Mouse (Mus musculus) hindbrain, embryonic 12.5 days (tissue): Measurements from ENCODE around the gene Topaz1. TPM values are rescaled to one million over a fixed set of nuclear protein-coding genes. Genes with fewer than 3 reads are reported as not detected.

Experiments used
- ATAC-seq: fragments of 200-750 bp; cut with Nextera tagmentation; 2 replicates; pipeline ENCODE4 v1.8.0; 2017; ENCODE audit warnings: moderate TSS enrichment; ENCODE audit not compliant: low FRiP score
- H3K27ac ChIP-seq: fragments of 300-500 bp; sonication (generic); 2 replicates; pipeline ENCODE4 v1.5.1; 2016; ENCODE audit warnings: mild to moderate bottlenecking
- H3K27me3 ChIP-seq: fragments of 300-500 bp; sonication (generic); 2 replicates; pipeline ENCODE4 v1.6.1; 2016; ENCODE audit warnings: mild to moderate bottlenecking
- H3K36me3 ChIP-seq: fragments of 300-500 bp; sonication (generic); 2 replicates; pipeline ENCODE4 v1.6.1; 2016; ENCODE audit warnings: mild to moderate bottlenecking
- H3K4me1 ChIP-seq: fragments of 300-500 bp; sonication (generic); 2 replicates; pipeline ENCODE4 v1.6.1; 2016
- H3K4me2 ChIP-seq: fragments of 300-500 bp; sonication (generic); replicated peaks from 2 replicates; pipeline ENCODE4 v1.6.1; 2016; ENCODE audit warnings: mild to moderate bottlenecking
- H3K4me3 ChIP-seq: fragments of 300-500 bp; sonication (generic); 2 replicates; pipeline ENCODE4 v1.5.1; 2016; ENCODE audit warnings: mild to moderate bottlenecking
- H3K9ac ChIP-seq: fragments of 300-500 bp; sonication (generic); 2 replicates; pipeline ENCODE4 v1.6.1; 2016; ENCODE audit warnings: mild to moderate bottlenecking, moderate library complexity
- H3K9me3 ChIP-seq: fragments of 300-500 bp; sonication (generic); replicated peaks from 2 replicates; pipeline ENCODE4 v1.6.1; 2016; ENCODE audit warnings: mild to moderate bottlenecking
- WGBS: fragments of 180-500 bp; shearing (Covaris S2); methylation state at CpG from one replicate; pipeline ENCODE4 v1.1.7; 2016; 5-methylcytosine and 5-hydroxymethylcytosine counted together
- polyA plus RNA-seq: library from polyadenylated mRNA; unstranded; fragments of >200 nt; fragmentation: Nextera tagmentation; extraction: Ambion mirVana; gene quantifications from 2 replicates; pipeline ENCODE4 v1.2.1, GENCODE M21; 2016

Gene Topaz1
- polyA plus RNA-seq, result not detected in 2 replicates

GRCm38 (mm10) chr9:122747060-122747459, at the start of gene Topaz1:
Gene Topaz1 (plus strand): TSS chr9:122747346.
- Histone ChIP-seq H3K9ac (no peak within 1 kb of the TSS), H3K27ac (no peak within 1 kb of the TSS), H3K4me1 (no peaks in the 10 kb centered on the region), H3K4me2 (no peak within 1 kb of the TSS), H3K27me3 (peaks cover 6% of the 10 kb centered on the region), H3K4me3 (no peak within 1 kb of the TSS), H3K9me3 (no peaks in the 10 kb centered on the region), H3K36me3 (no peaks in the 10 kb centered on the region)
- no peak for ATAC-seq
- 77% methylated on average over 28 of the region's 28 CpGs for WGBS

GRCm38 (mm10) chr9:122701817-122702216, 45.3 kb upstream of the Topaz1 start:
- Histone ChIP-seq H3K4me2 (no peak overlapping the region), H3K27ac (no peak overlapping the region), H3K4me1 (no peaks in the 10 kb centered on the region), H3K9ac (no peak overlapping the region), H3K4me3 (no peak overlapping the region), H3K27me3 (no peaks in the 10 kb centered on the region), H3K36me3 (no peaks in the 10 kb centered on the region), H3K9me3 (no peaks in the 10 kb centered on the region)
- 3% methylated on average over 3 of the region's 3 CpGs for WGBS
- no peak for ATAC-seq

GRCm38 (mm10) chr9:122713836-122714235, 33.3 kb upstream of the Topaz1 start:
- H3K27ac ChIP-seq, result no peak overlapping the region
- H3K9me3 ChIP-seq, result no peaks in the 10 kb centered on the region
- H3K27me3 ChIP-seq, result peaks cover 5% of the 10 kb centered on the region; the same call in 1 of the 2 replicates
- no peak overlapping the region for H3K4me3 ChIP-seq
- H3K4me1 ChIP-seq, result 0 out of 2 replicates have a peak, but pooled peaks cover 6% of the 10 kb centered on the region
- H3K9ac ChIP-seq, result no peak overlapping the region
- H3K4me2 ChIP-seq, result no peak overlapping the region
- ATAC-seq, result no peak
- 66% methylated on average over 2 of the region's 2 CpGs for WGBS
- no peaks in the 10 kb centered on the region for H3K36me3 ChIP-seq

- Histone ChIP-seq H3K9me3 (no peaks in the 10 kb centered on the region), H3K4me1 (0 out of 2 replicates have a peak, but pooled peaks cover 6% of the 10 kb centered on the region), H3K27ac (no peak overlapping the region), H3K27me3 (peaks cover 10% of the 10 kb centered on the region; the same call in 1 of the 2 replicates), H3K4me2 (no peak overlapping the region), H3K4me3 (no peak overlapping the region), H3K36me3 (no peaks in the 10 kb centered on the region), H3K9ac (no peak overlapping the region)
- ATAC-seq, result no peak
- WGBS, result 88% methylated on average over 2 of the region's 2 CpGs
Measured at GRCm38 (mm10) chr9:122715046-122715445, 32.1 kb upstream of the Topaz1 start.

- Histone ChIP-seq H3K9ac (no peak overlapping the region), H3K27ac (no peak overlapping the region), H3K27me3 (peaks cover 10% of the 10 kb centered on the region; the same call in 1 of the 2 replicates), H3K36me3 (no peaks in the 10 kb centered on the region), H3K4me2 (no peak overlapping the region), H3K4me3 (no peak overlapping the region), H3K9me3 (no peaks in the 10 kb centered on the region), H3K4me1 (no peaks in the 10 kb centered on the region)
- no peak for ATAC-seq
- WGBS, result 40% methylated on average over 7 of the region's 7 CpGs
Measured at GRCm38 (mm10) chr9:122716131-122716921, 30.8 kb upstream of the Topaz1 start.

GRCm38 (mm10) chr9:122722296-122722695, 24.9 kb upstream of the Topaz1 start:
- Histone ChIP-seq H3K4me3 (no peak overlapping the region), H3K9me3 (no peaks in the 10 kb centered on the region), H3K27ac (no peak overlapping the region), H3K4me1 (peaks cover 5% of the 10 kb centered on the region; the same call in 1 of the 2 replicates), H3K9ac (no peak overlapping the region), H3K4me2 (no peak overlapping the region), H3K36me3 (no peaks in the 10 kb centered on the region), H3K27me3 (peaks cover 34% of the 10 kb centered on the region)
- no peak for ATAC-seq
- 16% methylated on average over 4 of the region's 4 CpGs for WGBS

GRCm38 (mm10) chr9:122725046-122725765, 21.9 kb upstream of the Topaz1 start:
- no peaks in the 10 kb centered on the region for H3K9me3 ChIP-seq
- H3K36me3 ChIP-seq, result no peaks in the 10 kb centered on the region
- no peak overlapping the region for H3K27ac ChIP-seq
- peaks cover 5% of the 10 kb centered on the region; the same call in 1 of the 2 replicates for H3K4me1 ChIP-seq
- no peak overlapping the region for H3K4me3 ChIP-seq
- no peak overlapping the region for H3K9ac ChIP-seq
- H3K4me2 ChIP-seq, result peak overlapping the region; percentile 24; the same call in 1 of the 2 replicates
- no peak for ATAC-seq
- H3K27me3 ChIP-seq, result peaks cover 30% of the 10 kb centered on the region
- 30% methylated on average over 22 of the region's 22 CpGs for WGBS

- Histone ChIP-seq H3K27ac (no peak overlapping the region), H3K4me3 (no peak overlapping the region), H3K9me3 (no peaks in the 10 kb centered on the region), H3K27me3 (peaks cover 32% of the 10 kb centered on the region), H3K36me3 (no peaks in the 10 kb centered on the region), H3K4me2 (no peak overlapping the region), H3K4me1 (peaks cover 2% of the 10 kb centered on the region; the same call in 1 of the 2 replicates), H3K9ac (no peak overlapping the region)
- ATAC-seq, result peak; percentile 60; the same call in 1 of the 2 replicates
- 21% methylated on average over 10 of the region's 10 CpGs for WGBS
Measured at GRCm38 (mm10) chr9:122729500-122729899, 17.6 kb upstream of the Topaz1 start.

GRCm38 (mm10) chr9:122732126-122732810, 14.9 kb upstream of the Topaz1 start:
- Histone ChIP-seq H3K9me3 (no peaks in the 10 kb centered on the region), H3K27ac (no peak overlapping the region), H3K4me1 (no peaks in the 10 kb centered on the region), H3K27me3 (peaks cover 19% of the 10 kb centered on the region), H3K4me3 (no peak overlapping the region), H3K9ac (no peak overlapping the region), H3K36me3 (no peaks in the 10 kb centered on the region), H3K4me2 (no peak overlapping the region)
- no peak for ATAC-seq
- WGBS, result 74% methylated on average over 8 of the region's 8 CpGs

- Histone ChIP-seq H3K4me2 (peak overlapping the region; percentile 5; the same call in 1 of the 2 replicates), H3K4me1 (no peaks in the 10 kb centered on the region), H3K27me3 (peaks cover 19% of the 10 kb centered on the region), H3K9me3 (no peaks in the 10 kb centered on the region), H3K4me3 (peak overlapping the region; percentile 1; the same call in 1 of the 2 replicates), H3K9ac (no peak overlapping the region), H3K36me3 (no peaks in the 10 kb centered on the region), H3K27ac (no peak overlapping the region)
- no peak for ATAC-seq
- WGBS, result 34% methylated on average over 12 of the region's 12 CpGs
Measured at GRCm38 (mm10) chr9:122733222-122733621, 13.9 kb upstream of the Topaz1 start.

- Histone ChIP-seq H3K9me3 (peaks cover 4% of the 10 kb centered on the region; the same call in 1 of the 2 replicates), H3K4me3 (no peak overlapping the region), H3K9ac (no peak overlapping the region), H3K27me3 (peaks cover 18% of the 10 kb centered on the region), H3K4me2 (no peak overlapping the region), H3K4me1 (no peaks in the 10 kb centered on the region), H3K27ac (no peak overlapping the region), H3K36me3 (no peaks in the 10 kb centered on the region)
- ATAC-seq, result no peak
- 71% methylated on average over 7 of the region's 7 CpGs for WGBS
Measured at GRCm38 (mm10) chr9:122734934-122735333, 12.2 kb upstream of the Topaz1 start.

- Histone ChIP-seq H3K9ac (no peak overlapping the region), H3K9me3 (peaks cover 4% of the 10 kb centered on the region; the same call in 1 of the 2 replicates), H3K4me1 (no peaks in the 10 kb centered on the region), H3K36me3 (no peaks in the 10 kb centered on the region), H3K4me3 (no peak overlapping the region), H3K4me2 (no peak overlapping the region), H3K27ac (no peak overlapping the region), H3K27me3 (peaks cover 10% of the 10 kb centered on the region)
- 66% methylated on average over 2 of the region's 2 CpGs for WGBS
- no peak for ATAC-seq
Measured at GRCm38 (mm10) chr9:122736001-122736400, 11.1 kb upstream of the Topaz1 start.
